In genomic region chr17:35508279-35508678, GRCm38 (mm10) we compare ENCODE assay signal across 22 mouse cellular contexts. TPM values are rescaled to one million over a fixed set of nuclear protein-coding genes. Genes with fewer than 3 reads are reported as not detected.
DNase-seq lines count a peak whose midpoint lies in the region; ATAC-seq and TF ChIP-seq lines count a peak whose summit lies in the region.
"Not testable (repeated sequence)": the region's sequence is repeated elsewhere in the genome, so short reads cannot be mapped to it uniquely, and the experiment has no call there.
"Had no signal": no experiment of that assay in that cellular context is flagged by ENCODE, and none has a peak within 500 bp of the region (broad histone marks: within the 10 kb centered on the region; RNA-seq: fewer than 3 reads in every experiment).

No protein-coding gene starts in this region.

- H3K4me2 ChIP-seq in CH12.LX (ENCODE audit: insufficient read depth, low read depth, poor library complexity, severe bottlenecking); forebrain, postnatal 0 days (ENCODE audit: low read depth); kidney, postnatal 0 days (ENCODE audit: low read length); liver, postnatal 0 days (ENCODE audit: low read depth, low read length); midbrain, embryonic 11.5 days; stomach, postnatal 0 days (replicated peaks; ENCODE audit: low read depth): not testable (repeated sequence)

- not testable (repeated sequence) for H3K4me3 ChIP-seq in CH12.LX (replicated peaks in 1 of 3; ENCODE audit: low read depth in 2 of 3, low read length in 2 of 3, poor library complexity in 1 of 3); forebrain, postnatal 0 days (ENCODE audit: low read depth, low read length); kidney, postnatal 0 days (replicated peaks; ENCODE audit: low read depth, low read length); liver, postnatal 0 days (ENCODE audit: low read depth, low read length); midbrain, embryonic 11.5 days (ENCODE audit: low read depth, low read length); stomach, postnatal 0 days (ENCODE audit: low read depth, low read length)
- peak overlapping the region; percentile 97 for H3K4me3 ChIP-seq in ES-Bruce4 (ENCODE audit: low read depth, low read length)
- peak overlapping the region; percentile 79 to 88 for H3K4me3 ChIP-seq in ES-E14 (ENCODE audit: insufficient read depth in 1 of 2, low read depth in 1 of 2, low read length in 2 of 2, poor library complexity in 1 of 2, severe bottlenecking in 1 of 2)

- TF ChIP-seq EP300 in CH12.LX (IDR thresholded peaks at IDR 0.05; ENCODE audit: low read length); ES-Bruce4 (IDR thresholded peaks at IDR 0.05; ENCODE audit: insufficient read depth, low read depth, low read length); liver, postnatal 0 days (IDR thresholded peaks at IDR 0.05; ENCODE audit: low read depth); stomach, postnatal 0 days (optimal IDR thresholded peaks at IDR 0.05): not testable (repeated sequence)

- not testable (repeated sequence) for DNase-seq in CH12.LX (ENCODE audit: extremely low read depth); ES-E14 (ENCODE audit: low read depth, low spot score); forebrain, postnatal 0 days; kidney, postnatal 0 days (ENCODE audit: low spot score); liver, postnatal 0 days; stomach, postnatal 0 days (ENCODE audit: low spot score)
- peak; percentile 60 for DNase-seq in midbrain, embryonic 11.5 days (ENCODE audit: low spot score, missing footprints)

- peaks cover 9 to 14% of the 10 kb centered on the region in 2 experiments for H3K36me3 ChIP-seq in CH12.LX (replicated peaks in 1 of 2; ENCODE audit: control insufficient read depth in 1 of 2, insufficient read depth in 1 of 2, low read length in 1 of 2)
- H3K36me3 ChIP-seq in ES-Bruce4 (ENCODE audit: control insufficient read depth, insufficient read depth, low read length, poor library complexity, severe bottlenecking), result peaks cover 28% of the 10 kb centered on the region
- peaks cover 49% of the 10 kb centered on the region for H3K36me3 ChIP-seq in ES-E14 (ENCODE audit: control insufficient read depth, insufficient read depth, low read length, poor library complexity, severe bottlenecking)
- not testable (repeated sequence) for H3K36me3 ChIP-seq in forebrain, postnatal 0 days (ENCODE audit: insufficient read depth); kidney, postnatal 0 days (ENCODE audit: insufficient read depth, low read length); midbrain, embryonic 11.5 days (ENCODE audit: control insufficient read depth, insufficient read depth, low read length); stomach, postnatal 0 days (ENCODE audit: control insufficient read depth, insufficient read depth, low read length)
- peaks cover 11% of the 10 kb centered on the region for H3K36me3 ChIP-seq in liver, postnatal 0 days (replicated peaks; ENCODE audit: insufficient read depth, low read length)

- not testable (repeated sequence) for TF ChIP-seq RAD21 in CH12.LX (IDR thresholded peaks at IDR 0.05; ENCODE audit: low read depth, low read length)

- TF ChIP-seq POLR2A in CH12.LX (IDR thresholded peaks at IDR 0.05; ENCODE audit: low read depth, low read length); ES-Bruce4 (IDR thresholded peaks at IDR 0.05; ENCODE audit: insufficient read depth, low read length): not testable (repeated sequence)

- H3K27me3 ChIP-seq in CH12.LX (replicated peaks); ES-Bruce4 (ENCODE audit: control insufficient read depth, insufficient read depth, low read length, poor library complexity, severe bottlenecking); kidney, postnatal 0 days (ENCODE audit: insufficient read depth, low read length); stomach, postnatal 0 days (ENCODE audit: control insufficient read depth, insufficient read depth, low read length): not testable (repeated sequence)
- H3K27me3 ChIP-seq in forebrain, postnatal 0 days (ENCODE audit: insufficient read depth, low read length), result peaks cover 11% of the 10 kb centered on the region; the same call in 1 of the 2 replicates
- H3K27me3 ChIP-seq in liver, postnatal 0 days (ENCODE audit: insufficient read depth, low read length), result peaks cover 37% of the 10 kb centered on the region
- peaks cover 28% of the 10 kb centered on the region for H3K27me3 ChIP-seq in midbrain, embryonic 11.5 days (ENCODE audit: control insufficient read depth, insufficient read depth, low read length)

- WGBS in forebrain, postnatal 0 days, result 66% methylated on average over 5 of the region's 5 CpGs
- WGBS in kidney, postnatal 0 days, result 73% methylated on average over 4 of the region's 5 CpGs
- 53% methylated on average over 4 of the region's 5 CpGs for WGBS in liver, postnatal 0 days (ENCODE audit: insufficient replicate concordance)
- 54% methylated on average over 5 of the region's 5 CpGs for WGBS in midbrain, embryonic 11.5 days
- 62% methylated on average over 4 of the region's 5 CpGs for WGBS in stomach, postnatal 0 days

- peak in 1 of 2 experiments; percentile 42; a peak in 2 of 4 replicates for TF ChIP-seq CTCF in CH12.LX (conservative IDR thresholded peaks at IDR 0.05 in 1 of 2, IDR thresholded peaks at IDR 0.05 in 1 of 2; ENCODE audit: low read depth in 2 of 2, low read length in 2 of 2)
- TF ChIP-seq CTCF in ES-Bruce4 (IDR thresholded peaks at IDR 0.05; ENCODE audit: low read depth, low read length), result peak; percentile 12
- peak; percentile 40 for TF ChIP-seq CTCF in forebrain, postnatal 0 days (IDR thresholded peaks at IDR 0.05; ENCODE audit: low read depth)
- TF ChIP-seq CTCF in kidney, postnatal 0 days (IDR thresholded peaks at IDR 0.05; ENCODE audit: low read depth), result peak; percentile 37
- TF ChIP-seq CTCF in liver, postnatal 0 days (IDR thresholded peaks at IDR 0.05; ENCODE audit: low read depth), result 0 out of 2 replicates have a peak, but pooled peaks have one; percentile 10
- TF ChIP-seq CTCF in stomach, postnatal 0 days (IDR thresholded peaks at IDR 0.05; ENCODE audit: low read depth), result peak; percentile 37

- ATAC-seq in forebrain, postnatal 0 days; kidney, postnatal 0 days (replicated peaks; ENCODE audit: low FRiP score, low read depth); liver, postnatal 0 days; midbrain, embryonic 11.5 days (ENCODE audit: low FRiP score); stomach, postnatal 0 days (ENCODE audit: low FRiP score, low TSS enrichment): not testable (repeated sequence)

- H3K9me3 ChIP-seq in CH12.LX (replicated peaks; ENCODE audit: low read length); ES-Bruce4 (replicated peaks; ENCODE audit: control insufficient read depth, insufficient read depth, low read length, poor library complexity, severe bottlenecking); ES-E14 (ENCODE audit: control insufficient read depth, insufficient read depth, low read depth, low read length); forebrain, postnatal 0 days (ENCODE audit: low read length); kidney, postnatal 0 days (replicated peaks; ENCODE audit: low read length); liver, postnatal 0 days (ENCODE audit: low read length); midbrain, embryonic 11.5 days (ENCODE audit: control insufficient read depth, low read length); stomach, postnatal 0 days (ENCODE audit: control insufficient read depth, low read length): not testable (repeated sequence)

- H3K27ac ChIP-seq in CH12.LX (ENCODE audit: insufficient read depth, low read depth); forebrain, postnatal 0 days (ENCODE audit: low read depth, low read length); kidney, postnatal 0 days; liver, postnatal 0 days (ENCODE audit: low read depth); midbrain, embryonic 11.5 days (ENCODE audit: low read depth, low read length); stomach, postnatal 0 days (replicated peaks): not testable (repeated sequence)
- H3K27ac ChIP-seq in ES-Bruce4 (ENCODE audit: insufficient read depth, low read length) (peak overlapping the region; percentile 88), ES-E14 (ENCODE audit: insufficient read depth, low read depth, low read length, poor library complexity, severe bottlenecking) (peak overlapping the region; percentile 100; the same call in 1 of the 2 replicates)

- dilution Hi-C loops in CH12.LX (cut with MboI; ENCODE audit: extremely low pct_ligation_motif_present, extremely low pct_unique_long_range_greater_than_20kb, low sequenced_read_pairs), result not testable (repeated sequence)

- in situ Hi-C loops in CH12.LX (cut with MboI; ENCODE audit: low pct_ligation_motif_present, low pct_unique_long_range_greater_than_20kb, low sequenced_read_pairs); ES-E14 (cut with MboI; ENCODE audit: low sequenced_read_pairs in 2 of 2, unreplicated experiment in 2 of 2): not testable (repeated sequence)

- not testable (repeated sequence) for H3K9ac ChIP-seq in CH12.LX (ENCODE audit: insufficient read depth, low read depth); forebrain, postnatal 0 days; kidney, postnatal 0 days (ENCODE audit: low read depth, low read length); liver, postnatal 0 days (replicated peaks); midbrain, embryonic 11.5 days (ENCODE audit: low read length); stomach, postnatal 0 days (ENCODE audit: low read length)
- peak overlapping the region; percentile 75 for H3K9ac ChIP-seq in ES-Bruce4 (ENCODE audit: low read depth, poor library complexity, severe bottlenecking)
- H3K9ac ChIP-seq in ES-E14 (ENCODE audit: insufficient read depth, low read depth, low read length, poor library complexity, severe bottlenecking), result peak overlapping the region; percentile 87

- H3K79me2 ChIP-seq in CH12.LX (replicated peaks; ENCODE audit: control insufficient read depth, extremely low read depth, insufficient read depth, poor library complexity, severe bottlenecking), result not testable (repeated sequence)

- H3K4me1 ChIP-seq in CH12.LX (ENCODE audit: control insufficient read depth in 1 of 2, insufficient read depth in 2 of 2), result peaks cover 0 to 18% of the 10 kb centered on the region in 2 experiments; a peak in 2 of 4 replicates
- H3K4me1 ChIP-seq in ES-Bruce4 (ENCODE audit: control insufficient read depth, insufficient read depth, low read length); ES-E14 (ENCODE audit: control insufficient read depth in 2 of 2, insufficient read depth in 2 of 2, low read length in 2 of 2, poor library complexity in 1 of 2); forebrain, postnatal 0 days (ENCODE audit: insufficient read depth); kidney, postnatal 0 days (replicated peaks; ENCODE audit: insufficient read depth, low read length); liver, postnatal 0 days (ENCODE audit: insufficient read depth); midbrain, embryonic 11.5 days (ENCODE audit: control insufficient read depth, insufficient read depth, low read length); stomach, postnatal 0 days (replicated peaks; ENCODE audit: control insufficient read depth, insufficient read depth): not testable (repeated sequence)

RNA-seq across cellular contexts. Expression of gene Pou5f1, which starts 2.5 kb away (rescaled TPM):
- total RNA-seq in CH12.LX (2012; rRNA removed) (0.13 and 0.17 TPM in 2 replicates), CH12.LX (2014; rRNA removed) (not detected in 2 replicates), ES-E14 (2012; rRNA removed) (844 and 868 TPM in 2 replicates)
- polyA plus RNA-seq in CH12.LX (2012; ENCODE audit: insufficient read length, low read depth) (0.38 TPM in 1 of 2 replicates, not detected in the other), ES-Bruce4 (2011; ENCODE audit: insufficient read depth, insufficient read length, low read depth, missing spikeins) (397 and 429 TPM in 2 replicates)
- not detected in 2 replicates for total RNA-seq in forebrain, postnatal 0 days (2014; rRNA removed)
- polyA plus RNA-seq in forebrain, postnatal 0 days (2015; fragmentation: Nextera tagmentation; extraction: Ambion mirVana), result not detected in 2 replicates
- not detected in 2 replicates for polyA plus RNA-seq in kidney, postnatal 0 days (2015; fragmentation: Nextera tagmentation; extraction: Ambion mirVana)
- not detected in 2 replicates for polyA plus RNA-seq in liver, postnatal 0 days (2015; fragmentation: Nextera tagmentation; extraction: Ambion mirVana)
- polyA plus RNA-seq in midbrain, embryonic 11.5 days (2014; fragmentation: Nextera tagmentation; extraction: Ambion mirVana), result not detected in 2 replicates
- polyA plus RNA-seq in stomach, postnatal 0 days (2015; fragmentation: Nextera tagmentation; extraction: Ambion mirVana), result not detected in 2 replicates
- total RNA-seq: MEL had no signal
- polyA plus RNA-seq: cerebellum, adult 2 months; cortical plate, adult 2 months; embryonic facial prominence, embryonic 10.5 days; embryonic facial prominence, embryonic 12.5 days; embryonic facial prominence, embryonic 14.5 days; forebrain, embryonic 11.5 days; forebrain, embryonic 13.5 days; forebrain, embryonic 15.5 days had no signal

RNA-seq across cellular contexts. Expression of gene Tcf19, which starts 8.3 kb away (rescaled TPM):
- total RNA-seq in CH12.LX (2012; rRNA removed) (37.7 and 46.0 TPM in 2 replicates), CH12.LX (2014; rRNA removed) (35.3 and 38.4 TPM in 2 replicates), ES-E14 (2012; rRNA removed) (7.6 and 10.5 TPM in 2 replicates)
- polyA plus RNA-seq in CH12.LX (2012; ENCODE audit: insufficient read length, low read depth) (25.3 and 29.7 TPM in 2 replicates), ES-Bruce4 (2011; ENCODE audit: insufficient read depth, insufficient read length, low read depth, missing spikeins) (4.0 and 5.2 TPM in 2 replicates)
- 10.7 and 20.8 TPM in 2 replicates for total RNA-seq in forebrain, postnatal 0 days (2014; rRNA removed)
- polyA plus RNA-seq in forebrain, postnatal 0 days (2015; fragmentation: Nextera tagmentation; extraction: Ambion mirVana), result 10.8 and 11.8 TPM in 2 replicates
- 35.5 and 44.5 TPM in 2 replicates for polyA plus RNA-seq in kidney, postnatal 0 days (2015; fragmentation: Nextera tagmentation; extraction: Ambion mirVana)
- 19.6 and 20.6 TPM in 2 replicates for polyA plus RNA-seq in liver, postnatal 0 days (2015; fragmentation: Nextera tagmentation; extraction: Ambion mirVana)
- polyA plus RNA-seq in midbrain, embryonic 11.5 days (2014; fragmentation: Nextera tagmentation; extraction: Ambion mirVana), result 56.7 and 57.7 TPM in 2 replicates
- polyA plus RNA-seq in stomach, postnatal 0 days (2015; fragmentation: Nextera tagmentation; extraction: Ambion mirVana), result 32.7 and 34.5 TPM in 2 replicates

RNA-seq across cellular contexts. Expression of gene Cchcr1, which starts 8.6 kb away (rescaled TPM):
- 11.5 and 13.0 TPM in 2 replicates for total RNA-seq in CH12.LX (2012; rRNA removed)
- total RNA-seq in CH12.LX (2014; rRNA removed), result 5.2 and 8.0 TPM in 2 replicates
- 11.3 and 12.7 TPM in 2 replicates for polyA plus RNA-seq in CH12.LX (2012; ENCODE audit: insufficient read length, low read depth)
- polyA plus RNA-seq in ES-Bruce4 (2011; ENCODE audit: insufficient read depth, insufficient read length, low read depth, missing spikeins), result 13.4 and 15.3 TPM in 2 replicates
- 28.5 and 31.8 TPM in 2 replicates for total RNA-seq in ES-E14 (2012; rRNA removed)
- total RNA-seq in forebrain, postnatal 0 days (2014; rRNA removed), result 5.6 and 9.6 TPM in 2 replicates
- 2.5 and 3.2 TPM in 2 replicates for polyA plus RNA-seq in forebrain, postnatal 0 days (2015; fragmentation: Nextera tagmentation; extraction: Ambion mirVana)
- 8.2 and 9.1 TPM in 2 replicates for polyA plus RNA-seq in kidney, postnatal 0 days (2015; fragmentation: Nextera tagmentation; extraction: Ambion mirVana)
- 3.0 and 3.5 TPM in 2 replicates for polyA plus RNA-seq in liver, postnatal 0 days (2015; fragmentation: Nextera tagmentation; extraction: Ambion mirVana)
- 8.9 and 10.8 TPM in 2 replicates for polyA plus RNA-seq in midbrain, embryonic 11.5 days (2014; fragmentation: Nextera tagmentation; extraction: Ambion mirVana)
- polyA plus RNA-seq in stomach, postnatal 0 days (2015; fragmentation: Nextera tagmentation; extraction: Ambion mirVana), result 7.1 and 7.4 TPM in 2 replicates

RNA-seq across cellular contexts. Expression of gene Psors1c2, which starts 24.7 kb away (rescaled TPM):
- total RNA-seq in CH12.LX (2012; rRNA removed) (not detected in 2 replicates), CH12.LX (2014; rRNA removed) (not detected in 2 replicates), ES-E14 (2012; rRNA removed) (4.3 and 8.9 TPM in 2 replicates)
- polyA plus RNA-seq in CH12.LX (2012; ENCODE audit: insufficient read length, low read depth) (0.27 and 0.59 TPM in 2 replicates), ES-Bruce4 (2011; ENCODE audit: insufficient read depth, insufficient read length, low read depth, missing spikeins) (4.6 and 7.0 TPM in 2 replicates)
- 0.54 and 0.76 TPM in 2 replicates for total RNA-seq in forebrain, postnatal 0 days (2014; rRNA removed)
- 0.29 and 0.31 TPM in 2 replicates for polyA plus RNA-seq in forebrain, postnatal 0 days (2015; fragmentation: Nextera tagmentation; extraction: Ambion mirVana)
- polyA plus RNA-seq in kidney, postnatal 0 days (2015; fragmentation: Nextera tagmentation; extraction: Ambion mirVana), result 0.14 and 0.17 TPM in 2 replicates
- polyA plus RNA-seq in liver, postnatal 0 days (2015; fragmentation: Nextera tagmentation; extraction: Ambion mirVana), result 0.13 TPM in 1 of 2 replicates, not detected in the other
- polyA plus RNA-seq in midbrain, embryonic 11.5 days (2014; fragmentation: Nextera tagmentation; extraction: Ambion mirVana), result 0.22 and 0.46 TPM in 2 replicates
- 66.1 and 66.8 TPM in 2 replicates for polyA plus RNA-seq in stomach, postnatal 0 days (2015; fragmentation: Nextera tagmentation; extraction: Ambion mirVana)
- total RNA-seq: adrenal gland, adult 18-20 months; adrenal gland, adult 8-10 months; adrenal gland, postnatal 14 days; adrenal gland, postnatal 36 days had no signal
- polyA plus RNA-seq: activated CD4-positive, CD25-positive, alpha-beta regulatory T cell, adult 4 months; cerebellum, adult 2 months had no signal

RNA-seq across cellular contexts. Expression of gene H2-Q10, which starts 38.4 kb away (rescaled TPM):
- total RNA-seq in CH12.LX (2012; rRNA removed) (2.2 and 2.4 TPM in 2 replicates), CH12.LX (2014; rRNA removed) (0.62 and 0.93 TPM in 2 replicates), ES-E14 (2012; rRNA removed) (2.1 and 3.1 TPM in 2 replicates)
- polyA plus RNA-seq in CH12.LX (2012; ENCODE audit: insufficient read length, low read depth) (60.0 and 83.0 TPM in 2 replicates), ES-Bruce4 (2011; ENCODE audit: insufficient read depth, insufficient read length, low read depth, missing spikeins) (0.68 and 2.0 TPM in 2 replicates)
- total RNA-seq in forebrain, postnatal 0 days (2014; rRNA removed), result 0.46 and 1.2 TPM in 2 replicates
- polyA plus RNA-seq in forebrain, postnatal 0 days (2015; fragmentation: Nextera tagmentation; extraction: Ambion mirVana), result 0.29 and 0.40 TPM in 2 replicates
- polyA plus RNA-seq in kidney, postnatal 0 days (2015; fragmentation: Nextera tagmentation; extraction: Ambion mirVana), result 1.1 and 1.4 TPM in 2 replicates
- polyA plus RNA-seq in liver, postnatal 0 days (2015; fragmentation: Nextera tagmentation; extraction: Ambion mirVana), result 621 and 683 TPM in 2 replicates
- polyA plus RNA-seq in midbrain, embryonic 11.5 days (2014; fragmentation: Nextera tagmentation; extraction: Ambion mirVana), result 0.11 and 0.12 TPM in 2 replicates
- 0.99 and 1.4 TPM in 2 replicates for polyA plus RNA-seq in stomach, postnatal 0 days (2015; fragmentation: Nextera tagmentation; extraction: Ambion mirVana)
- polyA plus RNA-seq: forebrain, embryonic 13.5 days had no signal

Comparison
In these comparisons a context has a peak if more than half of its experiments do, and no peak if none do; other contexts are left out.
1. RNA of gene Pou5f1, which starts 2.5 kb away (polyA plus RNA-seq): 397 to 429 TPM in ES-Bruce4; 0.38 TPM in CH12.LX, not detected in midbrain, embryonic 11.5 days, not detected in stomach, postnatal 0 days, not detected in forebrain, postnatal 0 days, not detected in kidney, postnatal 0 days and not detected in liver, postnatal 0 days; every median in the first group is over 100 times any median in the second.